Mouse (Mus musculus) urinary bladder, adult 18-20 months (tissue): ENCODE data around the gene Mettl7a1.
"Not testable (repeated sequence)": the region's sequence is repeated elsewhere in the genome, so short reads cannot be mapped to it uniquely, and the experiment has no call there.

Experiments
- DNase-seq, 2 experiments: peaks; one replicate each; pipeline ENCODE4 v3.0.0; 2022; ENCODE audit warnings: low spot score in 2 of 2, mixed read lengths in 2 of 2

Gene Mettl7a1

DNA sequence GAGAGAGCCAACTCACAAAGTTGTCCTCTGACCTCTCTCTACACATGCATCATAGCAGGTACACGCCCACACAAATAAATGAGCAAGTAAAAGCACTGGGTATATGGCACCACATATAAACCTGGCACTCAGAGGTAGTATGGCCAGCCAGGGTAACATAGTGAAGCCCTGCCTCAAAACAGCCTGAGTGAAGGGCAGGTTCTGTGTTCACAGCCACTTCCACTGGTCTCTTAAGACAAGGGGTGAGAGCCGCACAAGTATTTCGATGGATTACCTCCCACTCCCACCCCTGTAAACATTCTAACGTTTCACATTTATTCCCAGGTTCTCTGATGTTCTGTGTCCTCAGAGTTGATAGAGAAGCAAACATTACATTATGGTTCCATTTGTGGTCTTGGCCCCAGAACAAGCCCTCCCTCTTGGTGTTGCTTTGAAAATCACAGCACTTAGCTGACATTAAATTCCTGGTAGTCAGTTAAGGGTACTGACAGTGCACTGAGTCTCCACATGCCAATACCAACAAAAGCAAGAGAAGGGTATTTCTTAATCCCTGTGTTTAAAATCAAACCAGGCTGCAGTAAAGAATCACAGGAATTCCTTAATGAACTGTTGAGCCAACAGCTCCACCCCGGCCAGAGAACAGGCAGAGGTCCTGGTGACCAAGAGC, 37.5 kb downstream of the Mettl7a1 start:
- not testable (repeated sequence) for DNase-seq

DNA sequence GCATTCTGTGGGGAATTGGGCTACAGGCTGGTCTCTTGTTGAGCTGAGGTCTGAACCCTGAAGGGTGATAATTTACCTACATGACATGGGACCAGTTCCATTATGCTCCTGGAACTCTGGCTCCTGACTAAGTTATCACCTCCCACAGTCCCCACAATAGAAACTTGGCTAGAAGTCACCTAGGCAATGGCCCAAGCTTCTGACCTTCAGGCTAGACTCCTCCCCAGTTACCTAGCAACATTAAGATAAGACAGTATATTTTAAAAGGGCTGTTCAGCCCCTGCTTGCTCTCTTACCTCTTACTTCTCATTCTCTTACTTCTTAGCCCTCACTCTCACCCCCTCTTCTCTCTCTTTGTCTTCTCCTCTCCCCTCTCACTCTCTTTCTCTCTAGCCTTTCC, 41.5 kb downstream of the Mettl7a1 start:
- no peak for DNase-seq

DNA sequence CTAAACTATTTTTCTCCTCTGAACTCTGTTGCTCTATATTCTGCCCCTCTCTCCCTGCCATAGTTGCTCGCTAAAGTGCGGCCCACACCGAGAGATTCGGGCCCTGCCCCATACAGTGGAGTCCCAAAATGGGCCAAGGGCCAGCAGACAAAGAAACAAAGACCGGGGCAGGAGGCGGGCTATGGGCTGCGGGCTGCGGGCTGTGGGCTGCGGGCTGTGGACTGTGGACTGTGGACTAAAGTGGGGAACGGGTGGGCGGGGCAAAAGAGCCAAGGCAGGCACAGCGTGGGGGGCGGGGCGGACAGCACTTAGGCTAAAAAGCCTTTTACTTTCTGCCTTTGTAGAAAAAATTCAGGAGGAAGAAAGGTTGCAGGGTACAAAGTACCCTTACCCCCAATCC, 42.8 kb downstream of the Mettl7a1 start:
- no peak for DNase-seq

DNA sequence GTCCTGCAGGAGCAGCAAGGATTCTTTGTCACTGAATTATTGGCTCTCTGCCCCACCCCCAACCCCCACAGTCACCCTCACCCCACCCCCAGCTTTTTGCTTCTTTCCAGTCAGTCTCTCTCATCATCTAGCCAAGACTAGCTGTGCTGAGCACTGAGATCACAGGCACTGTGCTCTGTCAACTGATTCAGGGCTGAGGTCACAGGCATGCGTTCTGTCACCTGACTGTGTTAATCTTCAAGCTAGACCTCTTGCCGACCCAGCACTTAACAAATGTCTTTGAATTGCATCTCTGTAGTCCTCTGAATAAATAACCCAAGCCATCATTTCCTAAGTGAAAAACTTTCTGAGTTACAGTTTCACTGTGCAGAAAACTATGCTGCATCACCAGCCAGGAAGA, 45.6 kb downstream of the Mettl7a1 start:
- no peak for DNase-seq

DNA sequence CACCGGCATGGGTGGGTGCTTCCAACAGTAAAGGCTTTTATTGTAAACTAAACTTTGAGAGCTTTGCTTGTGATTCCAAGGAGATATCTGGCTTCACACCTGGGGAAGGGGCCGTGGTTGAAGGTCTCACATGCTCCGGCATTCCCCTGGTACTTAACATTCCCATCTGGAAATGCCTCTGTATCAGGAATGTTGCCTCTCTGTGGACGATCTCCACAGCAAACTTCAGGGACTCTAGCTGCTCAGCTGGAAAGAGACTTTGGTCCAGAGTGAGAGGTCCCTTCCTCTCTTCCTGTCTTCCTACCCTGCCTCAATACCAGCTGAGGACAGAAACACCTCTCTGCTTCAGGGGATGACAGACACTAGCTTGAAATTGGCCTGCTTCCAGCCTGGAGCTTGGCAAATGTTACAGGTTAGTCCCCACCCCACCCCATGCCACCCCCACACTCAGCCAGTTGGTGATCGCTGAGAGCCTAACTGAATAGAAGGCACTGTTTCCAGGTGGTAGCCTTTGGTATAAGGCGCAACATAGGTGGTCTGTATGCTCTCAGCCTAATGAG, 47.6 kb downstream of the Mettl7a1 start:
- DNase-seq: no peak

DNA sequence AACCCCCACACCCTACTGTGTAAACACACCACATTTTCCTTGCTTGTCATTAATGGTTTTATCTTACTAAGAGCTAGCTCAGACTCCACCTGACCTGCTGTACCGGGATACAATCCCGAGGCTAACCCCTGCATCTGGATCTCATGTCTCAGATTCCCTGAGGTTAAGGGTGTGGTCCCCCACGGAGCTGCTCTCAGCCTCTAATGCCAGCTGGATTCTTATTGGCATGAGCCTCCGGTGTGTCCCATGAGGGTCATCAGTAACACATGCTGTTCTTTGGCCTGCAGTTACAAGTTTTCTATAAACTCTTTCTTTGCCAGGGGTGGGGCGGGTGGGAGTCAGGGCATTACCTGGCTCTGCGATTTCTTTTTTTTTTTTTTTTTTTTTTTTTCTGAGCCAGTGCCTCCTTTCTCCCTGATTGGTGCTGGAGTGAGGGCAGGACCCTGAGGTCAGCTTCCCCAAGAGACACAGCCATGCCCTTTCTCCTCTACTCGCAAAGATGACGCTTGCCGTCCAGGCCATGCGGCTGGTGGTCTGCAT, 48.8 kb downstream of the Mettl7a1 start, which contains the start of the genes Methig1 and Mettl7a2:
Gene Methig1, plus strand, starts transcription at position 439 of the 540 bp plus-strand sequence.
Gene Mettl7a2, plus strand, starts transcription at position 490 of the 540 bp plus-strand sequence.
- no peak for DNase-seq

DNA sequence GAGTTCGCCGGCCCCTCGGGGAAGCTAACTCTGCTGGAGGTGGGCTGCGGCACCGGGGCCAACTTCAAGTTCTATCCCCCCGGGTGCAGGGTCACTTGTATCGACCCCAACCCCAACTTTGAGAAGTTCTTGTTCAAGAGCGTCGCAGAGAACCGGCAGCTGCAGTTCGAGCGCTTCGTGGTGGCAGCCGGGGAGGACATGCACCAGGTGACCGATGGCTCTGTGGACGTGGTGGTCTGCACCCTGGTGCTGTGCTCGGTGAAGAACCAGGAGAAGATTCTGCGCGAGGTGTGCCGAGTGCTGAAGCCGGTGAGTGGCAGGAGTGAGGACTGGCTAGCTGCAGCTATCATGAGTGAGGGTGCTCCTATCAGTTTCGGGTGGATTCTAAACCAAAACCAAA, 49.5 kb downstream of the Mettl7a1 start:
- DNase-seq: not testable (repeated sequence)

DNA sequence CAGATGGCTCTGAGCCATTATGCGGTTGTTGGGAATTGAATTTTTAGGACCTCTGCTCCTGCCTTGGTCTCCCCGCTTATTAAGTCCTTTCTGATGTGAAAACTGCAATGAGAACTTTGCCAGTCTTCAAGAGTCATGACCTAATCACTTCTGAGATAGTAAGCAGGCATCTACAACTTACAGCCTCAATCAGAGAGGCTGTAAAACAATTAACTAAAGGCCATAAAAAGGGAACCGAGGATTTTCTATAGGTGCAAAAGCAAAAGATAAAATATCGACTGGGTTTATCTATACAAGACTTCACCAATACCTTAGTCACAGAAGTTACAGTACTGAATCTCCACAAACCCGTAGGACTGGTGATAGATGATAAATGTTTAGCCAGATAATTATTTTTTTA, 51.9 kb downstream of the Mettl7a1 start:
- DNase-seq: no peak

DNA sequence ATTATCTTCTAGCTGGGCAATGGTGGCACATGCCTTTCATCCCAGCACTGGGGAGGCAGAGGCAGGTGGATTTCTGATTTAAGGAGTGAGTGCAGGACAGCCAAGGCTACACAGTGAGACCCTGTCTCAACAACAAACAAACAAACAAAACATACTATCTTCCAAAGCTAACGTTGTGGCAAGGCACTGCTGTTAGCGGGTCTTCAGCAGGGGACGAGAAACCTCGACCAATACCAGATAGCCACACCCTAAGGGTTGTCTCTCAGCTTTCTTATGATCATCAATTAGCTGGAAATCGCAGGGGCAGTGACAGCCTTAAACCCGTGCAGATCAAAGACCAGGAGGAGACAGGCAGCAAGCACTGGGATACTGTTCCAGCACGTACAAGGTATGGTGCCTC, 60.3 kb downstream of the Mettl7a1 start, which contains the start of gene Higd1c:
Gene Higd1c, plus strand, starts transcription at position 301 of the 400 bp plus-strand sequence.
- DNase-seq: no peak

DNA sequence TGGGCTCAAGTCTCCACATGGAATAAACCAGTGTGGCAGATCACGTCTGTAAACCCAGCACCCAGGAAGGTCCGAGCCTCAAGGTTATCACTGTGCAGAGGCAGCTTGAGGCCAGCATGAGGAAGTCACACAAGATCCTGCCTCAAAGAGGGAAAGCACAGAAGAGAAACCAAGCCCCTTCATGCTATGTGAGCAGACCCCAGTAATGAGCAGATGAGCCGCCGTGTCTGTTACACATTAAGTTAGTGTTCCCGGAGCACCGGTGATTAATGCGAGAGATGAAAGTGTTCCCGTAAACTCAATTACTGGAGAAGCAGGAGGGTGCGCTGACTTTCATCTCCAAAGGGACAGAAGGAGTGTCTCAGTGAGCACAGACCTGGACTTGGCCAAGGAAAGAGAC, 62.0 kb downstream of the Mettl7a1 start:
- not testable (repeated sequence) for DNase-seq

DNA sequence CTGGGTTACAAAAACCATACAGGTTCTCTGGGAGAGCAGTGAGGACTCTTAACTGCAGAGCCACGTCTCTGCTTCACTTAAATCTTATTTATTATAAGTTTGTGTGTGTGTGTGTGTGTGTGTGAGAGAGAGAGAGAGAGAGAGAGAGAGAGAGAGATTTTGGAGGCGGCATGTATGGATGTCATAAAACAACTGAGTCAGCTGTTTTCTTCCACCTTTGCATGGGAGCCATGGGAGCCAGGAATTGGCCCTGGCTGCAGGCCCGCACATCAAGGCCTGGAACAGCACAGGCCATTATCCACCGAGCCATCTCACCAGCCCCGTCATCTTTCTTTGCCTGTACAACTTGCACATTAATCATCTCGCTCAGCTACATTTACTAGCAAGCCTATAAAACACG, 63.2 kb downstream of the Mettl7a1 start:
- no peak for DNase-seq

DNA sequence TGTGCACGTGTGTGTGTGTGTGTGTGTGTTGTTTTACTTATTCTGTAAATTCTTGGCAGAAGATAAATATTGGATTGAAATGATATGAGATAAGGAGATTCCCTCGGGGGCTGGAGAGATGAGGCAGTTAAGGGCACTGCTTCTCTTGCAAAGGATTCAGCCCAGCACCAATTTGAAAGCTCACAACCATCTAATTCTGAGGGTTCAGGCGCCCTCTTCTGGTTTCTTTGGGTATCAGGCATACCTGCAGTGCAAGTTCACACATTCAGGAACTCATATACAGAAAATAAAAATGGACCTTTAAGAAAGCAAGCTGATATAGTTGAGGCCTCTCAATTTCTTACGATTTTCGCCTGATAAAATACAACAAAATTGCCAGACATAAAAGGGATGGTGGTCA, 71.1 kb downstream of the Mettl7a1 start:
- DNase-seq: peak; percentile 27 to 50

DNA sequence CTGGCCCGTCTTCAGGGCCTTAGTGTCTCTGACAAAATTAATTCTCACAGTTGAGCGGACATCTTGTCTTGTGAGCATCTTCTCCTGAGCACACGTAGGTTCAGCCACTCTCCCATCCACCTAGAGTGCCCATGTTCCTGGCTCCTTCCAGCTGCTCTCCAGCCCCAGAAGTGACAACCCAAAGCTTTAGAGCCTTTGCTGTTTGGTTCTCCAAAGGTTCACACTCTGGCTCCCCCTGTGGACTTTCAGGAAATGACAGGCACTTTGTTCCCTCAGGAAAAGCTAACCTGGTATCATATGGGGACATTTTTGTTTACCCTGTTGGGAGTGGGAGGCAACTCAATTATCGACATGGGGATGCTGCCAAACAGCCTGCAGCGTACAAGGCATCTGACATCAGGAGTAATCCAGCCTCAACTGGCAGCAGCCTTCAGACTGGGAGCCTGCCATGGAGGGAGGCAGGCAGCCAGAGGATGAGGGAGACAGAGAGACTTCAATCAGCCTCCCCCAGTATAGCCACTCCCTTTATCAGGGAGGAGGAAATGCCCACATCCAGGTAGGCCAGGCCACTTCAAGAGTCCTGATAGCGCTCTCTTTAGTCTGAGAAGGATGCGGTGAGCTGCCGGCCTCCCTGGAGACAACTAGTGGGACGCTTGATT, 74.0 kb downstream of the Mettl7a1 start:
- DNase-seq: not testable (repeated sequence)
